22 mouse cellular contexts compared by ENCODE assay signal in genomic region chr13:29179861-29180260, GRCm38 (mm10).
"Had no signal": no experiment of that assay in that cellular context is flagged by ENCODE, and none has a peak within 500 bp of the region (broad histone marks: within the 10 kb centered on the region; RNA-seq: fewer than 3 reads in every experiment).

No protein-coding gene starts in this region.

- ATAC-seq: hindbrain, embryonic 16.5 days; hindbrain, postnatal 0 days; inflammation-experienced regulatory T-cells, adult 6 months; intestine, embryonic 15.5 days; intestine, embryonic 16.5 days; intestine, postnatal 0 days had no signal

- DNase-seq: heart, postnatal 10 days; heart, postnatal 14 days; heart, postnatal 36 days; heart, postnatal 4 days; kidney, adult 11 months; kidney, adult 18-20 months; kidney, adult 2 months; kidney, adult 8-10 months; kidney, adult 9 months; kidney, postnatal 10 days; kidney, postnatal 14 days; kidney, postnatal 25 days; kidney, postnatal 36 days; kidney, postnatal 4 days; layer of hippocampus, adult 9-11 months; layer of hippocampus, postnatal 36 days had no signal
